Mouse (Mus musculus) CD4-positive naive resting alpha-beta T cell, adult 57 days (primary cell): ENCODE measurements around the gene Dhrs7c. TPM values are rescaled to one million over a fixed set of nuclear protein-coding genes. Genes with fewer than 3 reads are reported as not detected.

Experiments used
- total RNA-seq: library from RNA; stranded (reverse); gene quantifications from one replicate; pipeline ENCODE4 v1.2.4, GENCODE M21; 2023

Gene Dhrs7c
- total RNA-seq = not detected

GRCm38 (mm10) chr11:67797931-67798330 is at the start of gene Dhrs7c:
TSS of gene Dhrs7c (plus strand) at chr11:67798187.

GRCm38 (mm10) chr11:67771053-67771452 is 26.9 kb upstream of the Dhrs7c start, which contains the start of gene Glp2r:
TSS of gene Glp2r (minus strand) at chr11:67771153.

GRCm38 (mm10) chr11:67774379-67774778 is 23.6 kb upstream of the Dhrs7c start, which contains the start of gene Gsg1l2:
TSS of gene Gsg1l2 (plus strand) at chr11:67774608.

Other genes with a start within 250 kb of the Dhrs7c start
- gene Rcvrn, start 102.9 kb upstream of the Dhrs7c start, total RNA-seq = not detected
- gene Glp2r, start 27.0 kb upstream of the Dhrs7c start, total RNA-seq = not detected
- not detected for gene Gsg1l2, start 23.6 kb upstream of the Dhrs7c start, total RNA-seq
- not detected for gene Usp43, start 124.0 kb downstream of the Dhrs7c start, total RNA-seq
- not detected for gene Cfap52, start 167.5 kb downstream of the Dhrs7c start, total RNA-seq
- 33.2 TPM for gene Stx8, start 168.0 kb downstream of the Dhrs7c start, total RNA-seq